20 mouse cellular contexts compared by ENCODE assay signal in the genomic region with DNA sequence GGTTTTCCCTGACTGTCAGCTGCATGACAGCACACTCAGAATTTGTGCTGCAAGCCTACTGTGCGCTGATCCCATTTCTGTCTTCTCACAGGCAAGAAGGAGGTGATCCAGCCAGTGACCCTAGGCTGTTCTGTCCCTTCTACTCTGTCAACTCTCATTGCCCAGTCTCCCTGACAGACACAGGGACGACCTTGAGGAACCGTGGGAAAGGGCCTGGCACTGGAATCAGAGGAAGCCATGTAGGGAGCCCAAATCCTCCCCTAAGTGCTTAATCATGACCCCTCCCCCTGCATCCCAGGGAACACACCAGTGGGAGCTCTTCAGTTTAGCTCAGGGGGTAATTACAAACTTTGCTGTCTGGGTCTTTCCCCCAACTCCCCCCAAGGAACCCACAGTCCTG. TPM values are rescaled to one million over a fixed set of nuclear protein-coding genes. Genes with fewer than 3 reads are reported as not detected.
"Had no signal": no experiment of that assay in that cellular context is flagged by ENCODE, and none has a peak within 500 bp of the region (broad histone marks: within the 10 kb centered on the region; RNA-seq: fewer than 3 reads in every experiment).

No protein-coding gene starts in this region.

- H3K27ac ChIP-seq: midbrain, embryonic 12.5 days; neural tube, embryonic 13.5 days; neural tube, embryonic 15.5 days had no signal

- H3K27me3 ChIP-seq: neural tube, embryonic 13.5 days; neural tube, embryonic 15.5 days had no signal

- H3K36me3 ChIP-seq: midbrain, embryonic 10.5 days; midbrain, embryonic 12.5 days; neural tube, embryonic 13.5 days; neural tube, embryonic 15.5 days had no signal

- H3K4me3 ChIP-seq: midbrain, embryonic 10.5 days; midbrain, embryonic 12.5 days; myocyte; neural tube, embryonic 13.5 days; neural tube, embryonic 15.5 days had no signal

- H3K9me3 ChIP-seq: midbrain, embryonic 10.5 days; midbrain, embryonic 12.5 days; neural tube, embryonic 13.5 days; neural tube, embryonic 15.5 days had no signal

- DNase-seq: lung, adult 18-20 months; lung, embryonic 14.5 days; lung, postnatal 10 days; lung, postnatal 4 days; midbrain, embryonic 14.5 days; retina, postnatal 1 day; right cerebral cortex, adult 18-20 months; right cerebral cortex, postnatal 25 days; right cerebral cortex, postnatal 4 days; spleen, adult 18-20 months; thymus, adult 18-20 months; thymus, postnatal 14 days; thymus, postnatal 36 days had no signal

- ATAC-seq: midbrain, embryonic 16.5 days had no signal

- H3K4me2 ChIP-seq: lung, embryonic 14.5 days; midbrain, embryonic 12.5 days; neural tube, embryonic 13.5 days; neural tube, embryonic 15.5 days had no signal

- H3K9ac ChIP-seq: lung, embryonic 14.5 days; midbrain, embryonic 12.5 days; neural tube, embryonic 13.5 days; neural tube, embryonic 15.5 days had no signal

RNA-seq across cellular contexts. Expression of a gene that starts 58.4 kb away (rescaled TPM):
- total RNA-seq: megakaryocyte-erythroid progenitor cell, adult 5-6 weeks had no signal
